Mouse (Mus musculus): ENCODE results near the gene Pwwp2b.

- TF ChIP-seq CTCF (IDR thresholded peaks at IDR 0.05; ENCODE audit: extremely low read depth, insufficient read depth, low read length), result no peak
- TF ChIP-seq POLR2A (IDR thresholded peaks at IDR 0.05; ENCODE audit: extremely low read depth, insufficient read depth, low read length), result no peak
Observed at GRCm38 (mm10) chr7:139295653-139296052, 47.4 kb downstream of the Pwwp2b start.

All from cortical plate, adult 2 months (tissue).